Mouse (Mus musculus): ENCODE data around the gene Pcbp2.
A peak's percentile ranks its signal among the peaks of the same experiment; 100 is the strongest.

Gene Pcbp2

DNA sequence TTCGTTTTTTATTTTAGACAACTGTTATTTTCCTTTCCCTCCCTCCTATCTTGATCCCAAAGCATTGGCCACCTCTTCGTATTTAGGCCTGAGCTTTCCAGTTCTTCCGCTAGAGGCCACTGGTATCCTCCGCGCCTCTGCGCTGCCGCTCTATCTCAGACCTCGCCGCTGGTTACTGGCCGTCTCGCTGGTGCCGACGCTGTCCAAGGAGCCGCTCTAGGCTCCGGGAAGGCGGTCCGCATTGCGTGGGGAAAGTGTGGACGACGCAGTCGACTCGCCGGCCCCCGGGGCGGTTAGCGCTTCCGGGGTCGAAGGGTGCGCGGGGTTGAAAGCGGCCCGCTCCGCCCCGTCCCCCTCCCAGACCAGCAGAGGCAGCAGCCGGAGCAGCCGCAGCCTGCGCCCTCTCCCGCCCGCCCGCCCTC is at the start of gene Pcbp2:
TSS of gene Pcbp2 (plus strand) at position 357 of the 422 bp plus-strand sequence.
- peak; percentile 96 to 97 for DNase-seq (ENCODE audit: low spot score in 2 of 2)

DNA sequence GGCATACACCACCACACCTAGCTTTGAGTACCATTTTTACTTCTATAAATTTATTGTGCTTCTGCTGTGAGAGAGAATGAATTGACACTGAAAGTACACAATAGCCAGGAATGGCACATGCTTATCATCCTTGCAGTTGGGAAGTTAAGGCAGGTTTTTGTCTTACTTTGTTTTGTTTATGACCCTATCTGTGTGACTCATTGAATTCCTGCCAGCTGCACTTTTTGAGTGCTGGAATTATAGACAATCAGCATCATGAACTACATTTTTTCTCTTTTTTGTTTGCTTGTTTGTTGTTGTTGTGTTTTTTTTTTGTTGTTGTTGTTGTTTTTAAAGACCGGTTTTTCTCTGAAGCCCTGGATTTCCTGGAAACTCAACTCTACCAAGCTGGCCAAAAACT is 49.4 kb upstream of the Pcbp2 start:
- DNase-seq (ENCODE audit: low spot score in 2 of 2) = no peak

GRCm38 (mm10) chr15:102421437-102421836 is 48.9 kb upstream of the Pcbp2 start:
- peak in 1 of 2 experiments; percentile 46 for DNase-seq (ENCODE audit: low spot score in 2 of 2)

DNA sequence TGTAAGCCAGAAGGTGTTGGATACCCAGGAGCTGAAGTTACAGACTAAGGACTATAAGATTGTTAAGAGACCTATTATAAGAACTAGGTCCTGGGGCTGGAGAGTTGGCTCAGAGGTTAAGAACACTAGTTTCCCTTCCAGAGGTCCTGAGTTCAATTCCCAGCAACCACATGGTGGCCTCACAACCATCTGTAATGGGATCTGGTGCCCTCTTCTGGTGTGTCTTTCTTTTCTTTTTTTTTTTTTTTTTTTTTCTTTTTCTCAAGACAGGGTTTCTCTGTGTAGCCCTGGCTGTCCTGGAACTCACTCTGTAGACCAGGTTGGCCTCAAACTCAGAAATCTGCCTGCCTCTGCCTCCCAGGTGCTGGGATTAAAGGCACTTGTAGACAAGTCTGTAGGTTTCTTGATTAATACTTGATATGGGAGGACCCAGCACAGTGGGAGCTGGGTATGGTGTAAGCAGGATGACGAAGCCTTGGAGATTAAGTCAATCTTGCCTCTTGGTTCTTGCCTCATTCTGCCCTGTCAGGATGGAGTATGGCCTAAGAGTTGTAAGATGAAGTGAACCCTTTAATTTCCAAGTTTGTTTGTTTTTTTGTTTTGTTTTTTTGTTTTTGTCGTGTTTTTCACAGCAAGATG is 46.6 kb upstream of the Pcbp2 start:
- no peak for DNase-seq (ENCODE audit: low spot score in 2 of 2)

DNA sequence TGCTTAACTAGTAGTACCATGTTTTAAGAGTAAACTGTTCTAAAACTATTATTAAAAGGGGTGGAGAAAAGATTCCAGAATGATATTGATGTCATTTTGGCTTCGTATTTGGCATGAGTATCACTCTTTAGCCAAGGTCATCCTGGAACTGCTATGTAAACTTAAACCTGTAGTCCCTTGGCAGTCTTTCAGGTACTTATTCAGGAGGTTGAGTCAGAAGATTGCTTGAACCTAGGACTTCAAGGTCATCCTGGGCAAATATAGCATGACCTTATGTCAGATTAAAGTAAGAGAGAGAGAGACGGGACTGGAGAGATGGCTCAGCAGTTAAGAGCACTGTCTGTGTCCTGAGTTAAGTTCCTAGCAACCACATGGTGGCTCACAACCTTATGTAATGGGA is 45.7 kb upstream of the Pcbp2 start:
- DNase-seq (ENCODE audit: low spot score in 2 of 2) = no peak

DNA sequence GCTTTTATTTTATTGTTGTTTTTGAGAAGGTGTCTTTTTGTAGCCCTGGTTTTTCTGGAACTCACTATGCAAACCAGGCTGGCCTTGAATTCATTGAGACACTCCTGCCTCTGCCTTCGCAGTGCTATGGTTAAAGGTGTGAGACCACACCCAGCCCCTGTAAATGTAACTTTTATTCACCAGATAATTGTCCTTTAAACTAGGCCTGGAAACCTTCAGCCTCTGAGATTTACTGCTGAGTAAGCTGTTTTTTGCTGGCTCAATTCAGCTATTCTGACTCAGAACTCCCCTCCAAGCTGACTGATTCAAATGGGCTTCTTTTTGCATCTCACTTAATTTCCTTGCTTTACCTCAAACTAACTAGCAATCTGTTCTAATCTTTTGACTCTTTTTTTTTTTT is 43.4 kb upstream of the Pcbp2 start:
- DNase-seq (ENCODE audit: low spot score in 2 of 2) = no peak

DNA sequence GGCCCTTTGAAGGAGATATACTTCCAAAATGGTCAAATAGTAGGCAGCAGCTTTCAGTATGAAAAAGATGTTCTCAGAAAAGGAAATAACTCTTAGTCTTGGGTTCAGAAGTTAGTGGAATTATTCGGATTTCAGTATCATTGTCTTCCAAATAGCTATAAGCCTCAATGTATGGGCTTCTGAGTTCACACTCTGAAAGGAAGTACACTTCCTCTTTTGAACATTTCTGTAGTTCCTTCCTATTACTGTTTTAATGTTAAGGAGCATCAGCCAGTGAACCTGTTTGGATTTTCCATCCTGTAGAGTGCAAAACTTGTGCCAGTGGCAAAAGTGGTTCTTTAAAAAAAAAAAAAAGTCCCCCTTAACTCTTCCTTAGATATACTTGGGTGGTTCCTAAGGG is 38.3 kb upstream of the Pcbp2 start:
- no peak for DNase-seq (ENCODE audit: low spot score in 2 of 2)

GRCm38 (mm10) chr15:102433173-102433572 is 37.2 kb upstream of the Pcbp2 start:
- no peak for DNase-seq (ENCODE audit: low spot score in 2 of 2)

DNA sequence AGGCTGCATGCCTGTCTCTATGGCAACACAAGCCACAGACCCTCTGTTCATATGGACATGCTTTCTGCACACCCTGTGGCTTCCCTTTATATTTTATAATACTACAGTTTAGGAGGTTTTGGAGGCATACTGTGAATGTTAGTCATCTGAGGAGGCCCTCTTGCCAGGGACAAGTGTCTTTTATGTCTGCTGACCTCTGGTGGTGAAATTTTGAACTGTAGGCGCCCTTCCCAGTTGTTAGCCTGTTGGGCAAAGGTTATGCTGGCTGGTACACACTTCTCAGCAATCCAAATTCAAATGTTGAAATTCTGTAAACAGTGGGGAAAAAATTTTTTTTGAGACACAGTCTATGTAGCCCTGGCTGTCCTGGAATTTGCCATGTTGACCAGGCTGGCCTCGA is 27.8 kb upstream of the Pcbp2 start:
- DNase-seq (ENCODE audit: low spot score in 2 of 2) = peak; percentile 49 to 81

GRCm38 (mm10) chr15:102445146-102445545 is 25.2 kb upstream of the Pcbp2 start, which contains the start of gene Amhr2:
Amhr2 (plus strand) TSS chr15:102445367.
- DNase-seq (ENCODE audit: low spot score in 2 of 2) = no peak

DNA sequence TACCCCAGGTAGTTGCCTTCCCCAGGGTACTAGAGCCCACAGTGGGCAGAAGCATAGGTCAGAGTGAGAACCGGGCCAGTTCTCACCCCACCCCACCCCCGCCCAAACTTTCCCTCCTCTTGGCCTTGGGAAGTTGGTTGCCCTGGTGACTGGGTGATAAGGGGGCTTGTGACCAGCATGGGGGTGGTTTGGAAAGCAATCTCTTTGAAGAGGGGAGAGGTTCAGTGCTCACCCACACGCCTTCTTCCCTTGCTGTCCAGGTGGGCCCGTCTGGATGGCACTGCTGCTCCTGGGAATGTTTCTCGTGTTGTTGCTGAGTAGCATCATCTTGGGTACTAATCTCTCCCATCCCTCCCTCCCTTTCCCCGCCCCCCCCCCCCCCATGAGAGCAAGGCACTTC is 23.9 kb upstream of the Pcbp2 start:
- no peak for DNase-seq (ENCODE audit: low spot score in 2 of 2)

GRCm38 (mm10) chr15:102449366-102449765 is 21.0 kb upstream of the Pcbp2 start:
- no peak for DNase-seq (ENCODE audit: low spot score in 2 of 2)

GRCm38 (mm10) chr15:102450928-102451327 is 19.4 kb upstream of the Pcbp2 start:
- no peak for DNase-seq (ENCODE audit: low spot score in 2 of 2)

GRCm38 (mm10) chr15:102451666-102452430 is 18.5 kb upstream of the Pcbp2 start:
- DNase-seq (ENCODE audit: low spot score in 2 of 2) = no peak

- no peak for DNase-seq (ENCODE audit: low spot score in 2 of 2)
Measured at GRCm38 (mm10) chr15:102455993-102456392, 14.3 kb upstream of the Pcbp2 start.

DNA sequence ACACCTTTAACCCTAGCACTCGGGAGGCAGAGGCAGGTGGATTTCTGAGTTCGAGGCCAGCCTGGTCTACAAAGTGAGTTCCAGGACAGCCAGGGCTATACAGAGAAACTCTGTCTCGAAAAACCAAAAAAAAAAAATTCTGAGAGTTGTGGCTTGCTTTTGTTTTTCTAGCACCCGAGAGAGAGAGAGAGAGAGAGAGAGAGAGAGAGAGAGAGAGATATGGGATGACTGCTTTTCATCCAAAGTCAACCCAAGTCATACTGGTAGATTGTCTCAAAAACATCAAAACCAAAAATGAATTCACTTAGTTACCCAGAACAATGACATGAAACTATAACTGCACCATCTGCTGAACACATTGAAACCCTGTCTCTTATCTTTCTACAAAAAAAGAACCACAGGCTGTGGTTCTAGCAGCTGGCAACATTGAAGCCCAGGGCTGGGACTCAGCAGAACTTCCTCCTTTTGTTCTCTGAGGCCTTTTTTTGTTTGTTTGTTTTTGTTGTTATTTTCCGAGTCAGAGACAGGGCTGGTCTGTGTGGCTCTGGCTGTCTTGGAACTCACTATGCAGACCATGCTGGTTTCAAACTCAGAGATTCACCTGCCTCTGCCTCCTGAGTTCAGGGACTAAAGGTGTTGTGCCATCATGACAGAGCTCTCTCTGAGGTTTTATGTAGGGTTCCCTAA is 12.1 kb upstream of the Pcbp2 start:
- peak; percentile 44 to 78 for DNase-seq (ENCODE audit: low spot score in 2 of 2)

GRCm38 (mm10) chr15:102458904-102459317 is 11.4 kb upstream of the Pcbp2 start, which contains the start of gene Prr13:
Prr13 (plus strand) TSS chr15:102459028.
- peak; percentile 92 to 94 for DNase-seq (ENCODE audit: low spot score in 2 of 2)

DNA sequence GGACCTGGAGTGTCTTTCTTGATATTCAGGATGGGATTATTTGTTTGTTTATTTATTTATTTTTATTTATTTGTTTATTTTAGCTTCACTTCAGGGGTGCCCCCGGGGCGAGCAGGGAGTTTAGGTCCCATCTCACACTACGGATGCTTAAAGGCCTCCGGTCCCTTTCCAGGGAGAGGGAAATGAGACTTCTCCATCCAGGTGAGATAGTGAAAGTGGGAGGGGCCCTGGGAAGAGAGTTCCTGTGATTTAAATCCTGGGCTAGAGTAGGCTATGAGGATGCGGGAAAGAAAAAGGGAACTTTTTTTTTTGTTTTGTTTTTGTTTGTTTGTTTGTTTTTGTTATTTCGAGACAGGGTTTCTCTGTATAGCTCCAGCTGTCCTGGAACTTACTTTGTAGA is 11.0 kb upstream of the Pcbp2 start:
- no peak for DNase-seq (ENCODE audit: low spot score in 2 of 2)

GRCm38 (mm10) chr15:102459847-102460246 is 10.5 kb upstream of the Pcbp2 start:
- DNase-seq (ENCODE audit: low spot score in 2 of 2) = peak in 1 of 2 experiments; percentile 20

DNA sequence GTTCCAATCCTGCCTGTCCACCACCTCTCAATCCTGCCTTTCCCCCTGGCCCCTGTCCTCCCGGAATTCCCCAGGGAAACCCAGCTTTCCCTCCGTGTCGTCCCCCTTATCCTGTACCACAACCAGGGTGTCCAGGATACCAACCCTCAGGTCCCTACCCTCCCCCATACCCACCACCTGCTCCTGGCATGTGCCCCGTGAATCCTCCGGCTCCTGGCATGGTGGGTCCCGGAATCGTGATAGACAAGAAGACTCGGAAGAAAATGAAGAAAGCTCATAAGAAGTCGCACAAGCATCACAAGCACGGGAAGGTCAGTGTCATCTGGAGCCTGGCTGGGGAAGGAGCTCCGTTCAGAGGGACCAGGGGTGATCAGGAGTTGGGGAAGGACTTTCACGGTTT is 9.9 kb upstream of the Pcbp2 start:
- DNase-seq (ENCODE audit: low spot score in 2 of 2) = no peak

DNA sequence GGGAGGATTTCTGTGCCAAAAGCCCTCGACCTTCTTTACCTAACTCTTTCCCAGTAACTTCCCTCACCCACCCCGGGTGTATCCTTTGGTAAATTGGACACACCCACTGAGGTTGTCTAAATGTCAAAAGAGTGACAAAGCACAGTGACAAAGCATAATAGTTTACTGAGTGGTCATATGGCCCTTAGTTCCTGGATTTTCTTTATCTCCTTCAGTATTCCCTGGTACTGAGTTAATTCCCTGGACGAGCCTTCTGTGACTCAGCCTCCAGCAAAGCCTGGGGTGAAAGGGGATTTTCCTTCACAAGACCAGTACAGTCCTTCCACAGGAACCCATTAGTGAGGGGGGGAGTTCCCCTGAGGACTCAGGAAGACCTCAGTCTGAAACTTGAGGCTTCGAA is 9.4 kb upstream of the Pcbp2 start:
- peak in 1 of 2 experiments; percentile 32 for DNase-seq (ENCODE audit: low spot score in 2 of 2)

GRCm38 (mm10) chr15:102461430-102462075 is 8.8 kb upstream of the Pcbp2 start:
- no peak for DNase-seq (ENCODE audit: low spot score in 2 of 2)

Data from heart, adult 9 months (tissue).